Mouse (Mus musculus): ENCODE data around the gene Zfp711. TPM values are rescaled to one million over a fixed set of nuclear protein-coding genes. Genes with fewer than 3 reads are reported as not detected.

The Zfp711 gene
- total and polyA plus RNA-seq, 3 experiments: not detected

- no peak for DNase-seq (ENCODE audit: low read depth, low spot score)
- no peak overlapping the region for H3K9ac ChIP-seq (ENCODE audit: control insufficient read depth, low read depth, low read length, poor library complexity, severe bottlenecking)
- H3K27me3 ChIP-seq (ENCODE audit: control insufficient read depth in 1 of 2, insufficient read depth in 2 of 2, low read length in 2 of 2): no peaks in the 10 kb centered on the region
- no peaks in the 10 kb centered on the region for H3K4me1 ChIP-seq (ENCODE audit: control insufficient read depth in 1 of 2, insufficient read depth in 2 of 2, low read length in 2 of 2)
- H3K9me3 ChIP-seq (replicated peaks; ENCODE audit: insufficient read depth, low read length): no peaks in the 10 kb centered on the region
- no peaks in the 10 kb centered on the region for H3K79me2 ChIP-seq (ENCODE audit: control insufficient read depth, insufficient read depth, low read length, poor library complexity)
- no peak overlapping the region for H3K4me3 ChIP-seq (ENCODE audit: control insufficient read depth in 1 of 2, insufficient read depth in 1 of 2, low read depth in 2 of 2, low read length in 2 of 2)
- TF ChIP-seq EP300 (IDR thresholded peaks at IDR 0.05; ENCODE audit: low read depth in 1 of 2, low read length in 2 of 2) (no peak), KAT2A (conservative IDR thresholded peaks at IDR 0.05; ENCODE audit: low read depth, low read length) (no peak), GABPA (IDR thresholded peaks at IDR 0.05; ENCODE audit: low read depth, low read length) (no peak), GATA1 (IDR thresholded peaks at IDR 0.05; ENCODE audit: low read depth, low read length) (no peak), POLR2AphosphoS5 (IDR thresholded peaks at IDR 0.05; ENCODE audit: borderline replicate concordance, low read depth, low read length) (no peak), CHD1 (IDR thresholded peaks at IDR 0.05; ENCODE audit: low read depth, low read length) (no peak)
- no peak overlapping the region for H3K27ac ChIP-seq (ENCODE audit: control insufficient read depth, low read depth, low read length)
- no peaks in the 10 kb centered on the region for H3K36me3 ChIP-seq (ENCODE audit: control insufficient read depth in 1 of 2, insufficient read depth in 2 of 2, low read length in 2 of 2)
These were observed 1.2 kb downstream of the Zfp711 start for GRCm38 (mm10) chrX:112601306-112602120.

GRCm38 (mm10) chrX:112675525-112675924 is 75.2 kb downstream of the Zfp711 start:
- H3K36me3 ChIP-seq (ENCODE audit: control insufficient read depth in 1 of 2, insufficient read depth in 2 of 2, low read length in 2 of 2): peaks cover 0 to 8% of the 10 kb centered on the region in 2 experiments; a peak in 2 of 4 replicates
- no peak for DNase-seq (ENCODE audit: low read depth, low spot score)
- no peak overlapping the region for H3K9ac ChIP-seq (ENCODE audit: control insufficient read depth, low read depth, low read length, poor library complexity, severe bottlenecking)
- no peaks in the 10 kb centered on the region for H3K79me2 ChIP-seq (ENCODE audit: control insufficient read depth, insufficient read depth, low read length, poor library complexity)
- TF ChIP-seq TBP (IDR thresholded peaks at IDR 0.05; ENCODE audit: low read depth, low read length): no peak
- no peak for TF ChIP-seq MAX (IDR thresholded peaks at IDR 0.05; ENCODE audit: low read length)
- TF ChIP-seq EP300 (IDR thresholded peaks at IDR 0.05; ENCODE audit: low read depth in 1 of 2, low read length in 2 of 2): no peak
- no peak for TF ChIP-seq ZC3H11A (IDR thresholded peaks at IDR 0.05; ENCODE audit: low read depth, low read length)
- TF ChIP-seq USF1 (IDR thresholded peaks at IDR 0.05; ENCODE audit: low read depth, low read length): no peak
- TF ChIP-seq POLR2AphosphoS2 (IDR thresholded peaks at IDR 0.05; ENCODE audit: low read length): no peak
- no peak for TF ChIP-seq ZKSCAN1 (IDR thresholded peaks at IDR 0.05; ENCODE audit: low read depth, low read length)
- TF ChIP-seq MAFK (IDR thresholded peaks at IDR 0.05; ENCODE audit: borderline replicate concordance, low read depth, low read length): no peak
- TF ChIP-seq CHD1 (IDR thresholded peaks at IDR 0.05; ENCODE audit: low read depth, low read length): no peak
- no peak for TF ChIP-seq POLR2AphosphoS5 (IDR thresholded peaks at IDR 0.05; ENCODE audit: borderline replicate concordance, low read depth, low read length)
- no peak for TF ChIP-seq SIN3A (IDR thresholded peaks at IDR 0.05; ENCODE audit: low read length)
- no peak for TF ChIP-seq ELF1 (IDR thresholded peaks at IDR 0.05; ENCODE audit: low read depth, low read length)
- TF ChIP-seq HCFC1 (IDR thresholded peaks at IDR 0.05; ENCODE audit: low read depth, low read length): no peak
- TF ChIP-seq NELFE (IDR thresholded peaks at IDR 0.05; ENCODE audit: low read depth, low read length): no peak
- no peak for TF ChIP-seq GATA1 (IDR thresholded peaks at IDR 0.05; ENCODE audit: low read depth, low read length)
- no peak for TF ChIP-seq ETS1 (IDR thresholded peaks at IDR 0.05; ENCODE audit: low read depth, low read length)
- TF ChIP-seq NRF1 (IDR thresholded peaks at IDR 0.05; ENCODE audit: insufficient read depth, low read depth, low read length, poor library complexity, severe bottlenecking): no peak
- TF ChIP-seq RCOR1 (IDR thresholded peaks at IDR 0.05; ENCODE audit: low read depth, low read length): no peak
- no peak for TF ChIP-seq RAD21 (IDR thresholded peaks at IDR 0.05; ENCODE audit: low read depth, low read length)
- H3K27ac ChIP-seq (ENCODE audit: control insufficient read depth, low read depth, low read length): no peak overlapping the region
- no peaks in the 10 kb centered on the region for H3K27me3 ChIP-seq (ENCODE audit: control insufficient read depth in 1 of 2, insufficient read depth in 2 of 2, low read length in 2 of 2)
- no peak overlapping the region for H3K4me3 ChIP-seq (ENCODE audit: control insufficient read depth in 1 of 2, insufficient read depth in 1 of 2, low read depth in 2 of 2, low read length in 2 of 2)
- H3K4me1 ChIP-seq (ENCODE audit: control insufficient read depth in 1 of 2, insufficient read depth in 2 of 2, low read length in 2 of 2): peaks cover 6 to 8% of the 10 kb centered on the region in 2 experiments
- no peaks in the 10 kb centered on the region for H3K9me3 ChIP-seq (replicated peaks; ENCODE audit: insufficient read depth, low read length)

Measured in MEL (cell line).